Mouse (Mus musculus) retina, postnatal 7 days (tissue): ENCODE measurements around the gene Ephb2.

ENCODE experiments used
- DNase-seq: peaks from one replicate; pipeline ENCODE4 v3.0.0-alpha.2; 2012; ENCODE audit warnings: low read depth, low spot score

The Ephb2 gene

GRCm38 (mm10) chr4:136652528-136652910 is 183.3 kb downstream of the Ephb2 start:
- no peak for DNase-seq

- peak; percentile 54 for DNase-seq
Measured at GRCm38 (mm10) chr4:136651882-136652527, 183.8 kb downstream of the Ephb2 start.

- peak; percentile 51 for DNase-seq
Measured at GRCm38 (mm10) chr4:136651357-136651811, 184.4 kb downstream of the Ephb2 start.

- DNase-seq, result no peak
Measured at GRCm38 (mm10) chr4:136650261-136650660, 185.5 kb downstream of the Ephb2 start.

GRCm38 (mm10) chr4:136649480-136650196 is 186.2 kb downstream of the Ephb2 start:
- DNase-seq, result no peak

GRCm38 (mm10) chr4:136648922-136649479 is 186.8 kb downstream of the Ephb2 start:
- peak; percentile 77 for DNase-seq

GRCm38 (mm10) chr4:136638890-136639289 is 196.9 kb downstream of the Ephb2 start:
- peak; percentile 51 for DNase-seq

- no peak for DNase-seq
Measured at GRCm38 (mm10) chr4:136638230-136638750, 197.5 kb downstream of the Ephb2 start.

GRCm38 (mm10) chr4:136637563-136638229 is 198.1 kb downstream of the Ephb2 start:
- DNase-seq, result peak; percentile 69

GRCm38 (mm10) chr4:136636983-136637562 is 198.7 kb downstream of the Ephb2 start:
- no peak for DNase-seq

GRCm38 (mm10) chr4:136636511-136636910 is 199.3 kb downstream of the Ephb2 start:
- DNase-seq, result no peak

- no peak for DNase-seq
Measured at GRCm38 (mm10) chr4:136635995-136636394, 199.8 kb downstream of the Ephb2 start.

- no peak for DNase-seq
Measured at GRCm38 (mm10) chr4:136631237-136631994, 204.4 kb downstream of the Ephb2 start.

- no peak for DNase-seq
Measured at GRCm38 (mm10) chr4:136626590-136626989, 209.2 kb downstream of the Ephb2 start.

GRCm38 (mm10) chr4:136622388-136622787 is 213.4 kb downstream of the Ephb2 start, which contains the start of gene Lactbl1:
Gene Lactbl1, plus strand, starts transcription at chr4:136622621.
- no peak for DNase-seq

- DNase-seq, result no peak
Measured at GRCm38 (mm10) chr4:136621956-136622355, 213.8 kb downstream of the Ephb2 start.

- DNase-seq, result peak; percentile 84
Measured at GRCm38 (mm10) chr4:136621336-136621735, 214.5 kb downstream of the Ephb2 start.

- DNase-seq, result no peak
Measured at GRCm38 (mm10) chr4:136613657-136614056, 222.1 kb downstream of the Ephb2 start.

- DNase-seq, result no peak
Measured at GRCm38 (mm10) chr4:136610387-136610856, 225.4 kb downstream of the Ephb2 start, which contains the start of gene Tex46. Gene Tex46, plus strand, starts transcription at chr4:136610437.

- DNase-seq, result no peak
Measured at GRCm38 (mm10) chr4:136605756-136606485, 229.9 kb downstream of the Ephb2 start.
